Mouse (Mus musculus): Measurements from ENCODE around the gene Armc3. TPM values are rescaled to one million over a fixed set of nuclear protein-coding genes. Genes with fewer than 3 reads are reported as not detected.

Armc3 gene
- polyA plus RNA-seq, 1 experiment from 2014 or later: not detected

DNA sequence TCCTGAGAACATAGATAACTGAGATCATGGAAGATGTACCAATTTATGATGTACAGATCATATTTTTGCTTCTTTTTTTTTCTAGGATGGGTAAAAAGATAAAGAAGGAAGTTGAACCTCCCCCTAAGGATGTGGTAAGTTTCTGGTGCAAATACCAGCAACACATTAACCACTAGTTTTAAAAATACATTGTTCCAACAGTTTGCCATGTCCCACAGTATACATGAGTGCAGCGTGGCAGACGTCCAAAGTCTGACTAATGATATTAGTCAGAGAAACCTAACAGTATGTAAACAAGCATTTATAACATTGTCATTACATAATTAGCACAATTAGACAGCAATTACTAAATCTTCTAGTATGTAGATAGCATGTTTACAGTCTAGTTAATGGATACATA lies 2.6 kb downstream of the Armc3 start:
- Histone ChIP-seq H3K4me2 (ENCODE audit: low read depth, low read length) (no peak overlapping the region), H3K27me3 (replicated peaks; ENCODE audit: control insufficient read depth, insufficient read depth, low read length) (no peaks in the 10 kb centered on the region), H3K36me3 (ENCODE audit: control insufficient read depth, insufficient read depth, low read length) (no peaks in the 10 kb centered on the region), H3K4me1 (ENCODE audit: control insufficient read depth, insufficient read depth, low read length) (peaks cover 7% of the 10 kb centered on the region; the same call in 1 of the 2 replicates), H3K4me3 (ENCODE audit: low read length) (no peak overlapping the region), H3K27ac (ENCODE audit: low read length) (no peak overlapping the region), H3K9ac (ENCODE audit: low read depth, low read length) (no peak overlapping the region), H3K9me3 (ENCODE audit: control insufficient read depth, low read length) (no peaks in the 10 kb centered on the region)
- no peak for ATAC-seq
- 45% methylated on average over 2 of the region's 2 CpGs for WGBS

DNA sequence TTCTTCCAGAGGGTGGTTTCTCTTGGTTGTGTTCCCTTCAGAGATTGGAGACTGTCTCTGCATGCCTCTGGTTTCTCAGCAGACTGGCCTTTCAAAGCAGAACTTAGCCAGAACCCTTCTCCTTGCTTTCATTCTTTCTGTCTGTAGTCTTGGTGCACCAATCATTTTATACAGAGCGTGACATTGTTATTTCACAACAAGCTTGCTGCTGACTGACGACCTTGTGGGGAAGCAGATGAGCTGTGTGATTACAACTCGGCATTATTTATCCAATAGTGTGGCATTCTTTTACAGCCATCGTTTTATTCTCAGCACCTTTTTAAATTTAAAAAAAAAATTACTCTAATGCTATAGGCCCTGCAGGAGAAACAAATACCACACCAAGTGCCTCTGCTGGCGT lies 35.2 kb downstream of the Armc3 start:
- Histone ChIP-seq H3K9me3 (ENCODE audit: control insufficient read depth, low read length) (no peaks in the 10 kb centered on the region), H3K27me3 (replicated peaks; ENCODE audit: control insufficient read depth, insufficient read depth, low read length) (no peaks in the 10 kb centered on the region), H3K4me1 (ENCODE audit: control insufficient read depth, insufficient read depth, low read length) (no peaks in the 10 kb centered on the region), H3K4me2 (ENCODE audit: low read depth, low read length) (no peak overlapping the region), H3K4me3 (ENCODE audit: low read length) (no peak overlapping the region), H3K27ac (ENCODE audit: low read length) (no peak overlapping the region), H3K36me3 (ENCODE audit: control insufficient read depth, insufficient read depth, low read length) (no peaks in the 10 kb centered on the region), H3K9ac (ENCODE audit: low read depth, low read length) (no peak overlapping the region)
- 79% methylated on average over 5 of the region's 5 CpGs for WGBS
- ATAC-seq: no peak

DNA sequence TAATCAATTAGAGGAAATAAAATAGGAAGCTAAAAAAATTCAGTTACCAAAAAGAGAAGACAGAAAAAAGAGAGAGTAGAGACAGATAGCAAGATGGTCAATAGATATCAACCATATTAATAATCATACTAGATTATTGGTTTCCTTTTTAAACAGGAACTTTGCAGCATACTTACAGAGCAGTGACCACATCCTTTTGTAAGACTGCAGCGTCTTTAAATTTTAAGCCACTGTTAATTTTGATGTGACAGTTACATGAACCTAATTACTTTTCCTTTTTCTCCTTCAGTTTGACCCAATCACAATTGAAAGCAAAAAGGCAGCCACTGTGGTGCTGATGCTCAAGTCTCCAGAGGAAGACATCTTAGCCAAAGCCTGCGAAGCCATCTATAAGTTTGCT lies 36.1 kb downstream of the Armc3 start:
- no peaks in the 10 kb centered on the region for H3K9me3 ChIP-seq (ENCODE audit: control insufficient read depth, low read length)
- H3K4me1 ChIP-seq (ENCODE audit: control insufficient read depth, insufficient read depth, low read length): no peaks in the 10 kb centered on the region
- no peak for ATAC-seq
- H3K9ac ChIP-seq (ENCODE audit: low read depth, low read length): no peak overlapping the region
- 94% methylated on average over 2 of the region's 2 CpGs for WGBS
- no peak overlapping the region for H3K27ac ChIP-seq (ENCODE audit: low read length)
- H3K27me3 ChIP-seq (replicated peaks; ENCODE audit: control insufficient read depth, insufficient read depth, low read length): no peaks in the 10 kb centered on the region
- no peak overlapping the region for H3K4me2 ChIP-seq (ENCODE audit: low read depth, low read length)
- no peaks in the 10 kb centered on the region for H3K36me3 ChIP-seq (ENCODE audit: control insufficient read depth, insufficient read depth, low read length)
- H3K4me3 ChIP-seq (ENCODE audit: low read length): no peak overlapping the region

DNA sequence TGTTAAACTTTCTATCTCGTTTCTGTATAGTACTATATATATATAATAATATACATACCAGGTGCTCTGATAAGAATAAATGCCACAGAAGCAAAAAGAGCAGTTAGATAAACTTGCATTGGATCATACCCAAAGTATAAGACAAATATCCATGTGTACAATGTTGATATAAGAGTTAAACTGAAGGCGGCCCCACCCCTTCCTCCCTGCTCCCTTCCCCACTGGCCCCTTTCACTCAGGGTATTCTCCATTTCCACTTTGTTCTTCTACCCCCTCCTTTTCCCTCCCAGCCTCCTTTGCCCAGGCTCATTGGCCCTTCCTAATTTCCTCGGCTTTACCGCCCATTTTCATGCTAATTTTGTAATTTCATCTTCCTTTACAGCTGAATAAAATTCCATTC lies 36.5 kb downstream of the Armc3 start:
- ATAC-seq: no peak
- no peaks in the 10 kb centered on the region for H3K27me3 ChIP-seq (replicated peaks; ENCODE audit: control insufficient read depth, insufficient read depth, low read length)
- H3K36me3 ChIP-seq (ENCODE audit: control insufficient read depth, insufficient read depth, low read length): no peaks in the 10 kb centered on the region
- no peak overlapping the region for H3K4me3 ChIP-seq (ENCODE audit: low read length)
- no peak overlapping the region for H3K27ac ChIP-seq (ENCODE audit: low read length)
- H3K9ac ChIP-seq (ENCODE audit: low read depth, low read length): no peak overlapping the region
- WGBS: 70% methylated on average over 4 of the region's 4 CpGs
- H3K9me3 ChIP-seq (ENCODE audit: control insufficient read depth, low read length): no peaks in the 10 kb centered on the region
- H3K4me2 ChIP-seq (ENCODE audit: low read depth, low read length): no peak overlapping the region
- H3K4me1 ChIP-seq (ENCODE audit: control insufficient read depth, insufficient read depth, low read length): no peaks in the 10 kb centered on the region

DNA sequence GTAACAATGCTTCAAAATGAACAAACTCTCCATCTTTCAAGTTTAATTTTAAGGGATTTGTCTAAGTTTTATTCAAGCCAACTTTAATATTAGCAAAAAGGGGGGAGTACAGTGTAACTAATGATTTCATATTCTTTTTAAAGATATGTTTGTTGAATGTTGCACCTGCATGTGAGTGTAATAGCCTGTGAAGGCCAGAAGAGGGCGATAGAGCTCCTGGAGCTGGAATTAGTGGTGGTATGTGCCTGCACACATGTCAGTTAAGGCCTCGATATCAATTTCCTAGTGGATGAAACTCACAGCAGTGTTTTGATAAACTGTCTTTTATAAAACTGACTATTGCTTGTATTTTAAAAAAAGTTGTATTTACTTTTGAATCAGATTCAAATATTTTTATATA lies 39.7 kb downstream of the Armc3 start:
- Histone ChIP-seq H3K9me3 (ENCODE audit: control insufficient read depth, low read length) (no peaks in the 10 kb centered on the region), H3K36me3 (ENCODE audit: control insufficient read depth, insufficient read depth, low read length) (no peaks in the 10 kb centered on the region), H3K27ac (ENCODE audit: low read length) (no peak overlapping the region), H3K27me3 (replicated peaks; ENCODE audit: control insufficient read depth, insufficient read depth, low read length) (no peaks in the 10 kb centered on the region), H3K4me3 (ENCODE audit: low read length) (no peak overlapping the region), H3K9ac (ENCODE audit: low read depth, low read length) (no peak overlapping the region), H3K4me1 (ENCODE audit: control insufficient read depth, insufficient read depth, low read length) (no peaks in the 10 kb centered on the region), H3K4me2 (ENCODE audit: low read depth, low read length) (no peak overlapping the region)
- WGBS: 64% methylated on average over 2 of the region's 2 CpGs
- ATAC-seq: no peak

DNA sequence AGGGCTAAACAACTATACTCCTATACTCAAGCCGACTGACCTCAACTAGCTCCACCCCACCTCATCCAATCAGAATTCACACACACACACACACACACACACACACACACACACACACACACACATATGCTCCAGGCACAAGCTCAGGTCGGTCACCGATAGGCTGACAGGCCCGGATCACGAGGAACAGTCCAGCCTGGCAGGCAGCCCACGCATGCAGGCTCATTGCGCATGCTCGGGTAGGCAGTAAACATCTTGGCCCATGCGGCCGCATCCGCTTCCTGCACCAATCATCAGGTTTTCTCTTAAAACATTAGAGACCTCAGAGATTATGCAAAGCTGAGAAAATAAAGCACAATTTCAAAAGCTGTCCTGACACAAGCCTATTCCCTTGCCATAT lies 50.5 kb downstream of the Armc3 start:
- no peaks in the 10 kb centered on the region for H3K4me1 ChIP-seq (ENCODE audit: control insufficient read depth, insufficient read depth, low read length)
- H3K27me3 ChIP-seq (replicated peaks; ENCODE audit: control insufficient read depth, insufficient read depth, low read length): no peaks in the 10 kb centered on the region
- no peak for ATAC-seq
- H3K4me3 ChIP-seq (ENCODE audit: low read length): no peak overlapping the region
- H3K27ac ChIP-seq (ENCODE audit: low read length): no peak overlapping the region
- 87% methylated on average over 11 of the region's 11 CpGs for whole genome bisulfite sequencing
- no peak overlapping the region for H3K9ac ChIP-seq (ENCODE audit: low read depth, low read length)
- no peaks in the 10 kb centered on the region for H3K36me3 ChIP-seq (ENCODE audit: control insufficient read depth, insufficient read depth, low read length)
- H3K4me2 ChIP-seq (ENCODE audit: low read depth, low read length): no peak overlapping the region
- H3K9me3 ChIP-seq (ENCODE audit: control insufficient read depth, low read length): no peaks in the 10 kb centered on the region

DNA sequence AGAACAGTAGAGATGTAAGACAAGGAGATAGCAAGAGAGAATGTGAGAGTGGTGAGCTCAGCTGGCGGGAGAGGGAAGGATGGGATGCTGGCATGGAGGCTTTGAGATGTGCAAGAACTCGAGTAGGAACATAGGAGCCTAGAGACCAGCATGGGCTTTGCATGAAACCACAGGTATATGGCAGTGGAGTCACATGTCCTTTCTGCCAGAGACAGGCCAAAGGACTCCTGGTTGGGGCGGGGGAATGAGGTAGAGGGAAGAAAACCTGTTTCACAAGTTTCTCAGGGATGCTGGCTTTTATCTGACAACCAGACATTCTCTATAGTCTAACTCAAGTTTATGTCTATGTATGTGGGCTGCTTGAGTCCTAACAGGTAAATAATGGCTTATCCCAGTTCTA lies 55.9 kb downstream of the Armc3 start:
- ATAC-seq: peak; percentile 71; the same call in 1 of the 2 replicates
- H3K27me3 ChIP-seq (replicated peaks; ENCODE audit: control insufficient read depth, insufficient read depth, low read length): no peaks in the 10 kb centered on the region
- 70% methylated on average over 3 of the region's 3 CpGs for WGBS
- H3K4me2 ChIP-seq (ENCODE audit: low read depth, low read length): no peak overlapping the region
- no peaks in the 10 kb centered on the region for H3K9me3 ChIP-seq (ENCODE audit: control insufficient read depth, low read length)
- no peak overlapping the region for H3K27ac ChIP-seq (ENCODE audit: low read length)
- no peak overlapping the region for H3K9ac ChIP-seq (ENCODE audit: low read depth, low read length)
- no peak overlapping the region for H3K4me3 ChIP-seq (ENCODE audit: low read length)
- no peaks in the 10 kb centered on the region for H3K4me1 ChIP-seq (ENCODE audit: control insufficient read depth, insufficient read depth, low read length)
- H3K36me3 ChIP-seq (ENCODE audit: control insufficient read depth, insufficient read depth, low read length): no peaks in the 10 kb centered on the region

DNA sequence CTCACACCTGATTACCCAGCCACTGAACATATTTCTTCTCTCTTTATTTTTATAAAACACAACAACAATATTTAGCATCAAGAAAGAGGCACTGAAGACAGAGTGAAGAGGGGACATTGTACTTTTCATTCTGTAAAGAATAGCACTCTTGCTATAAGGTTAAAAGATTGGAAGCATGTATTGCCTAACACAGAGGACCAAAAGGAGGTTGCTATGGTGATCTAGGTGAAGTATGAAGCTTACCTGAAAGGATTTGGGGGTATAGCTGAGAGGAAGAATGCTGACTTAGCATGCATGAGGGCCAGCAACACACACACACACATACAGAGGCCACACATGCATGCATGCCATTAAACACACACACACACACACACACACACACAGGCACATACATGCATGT lies 58.2 kb downstream of the Armc3 start:
- H3K4me3 ChIP-seq (ENCODE audit: low read length): no peak overlapping the region
- no peak overlapping the region for H3K27ac ChIP-seq (ENCODE audit: low read length)
- H3K36me3 ChIP-seq (ENCODE audit: control insufficient read depth, insufficient read depth, low read length): no peaks in the 10 kb centered on the region
- H3K9ac ChIP-seq (ENCODE audit: low read depth, low read length): no peak overlapping the region
- no peaks in the 10 kb centered on the region for H3K4me1 ChIP-seq (ENCODE audit: control insufficient read depth, insufficient read depth, low read length)
- no peak for ATAC-seq
- H3K27me3 ChIP-seq (replicated peaks; ENCODE audit: control insufficient read depth, insufficient read depth, low read length): no peaks in the 10 kb centered on the region
- no peaks in the 10 kb centered on the region for H3K9me3 ChIP-seq (ENCODE audit: control insufficient read depth, low read length)
- H3K4me2 ChIP-seq (ENCODE audit: low read depth, low read length): no peak overlapping the region

DNA sequence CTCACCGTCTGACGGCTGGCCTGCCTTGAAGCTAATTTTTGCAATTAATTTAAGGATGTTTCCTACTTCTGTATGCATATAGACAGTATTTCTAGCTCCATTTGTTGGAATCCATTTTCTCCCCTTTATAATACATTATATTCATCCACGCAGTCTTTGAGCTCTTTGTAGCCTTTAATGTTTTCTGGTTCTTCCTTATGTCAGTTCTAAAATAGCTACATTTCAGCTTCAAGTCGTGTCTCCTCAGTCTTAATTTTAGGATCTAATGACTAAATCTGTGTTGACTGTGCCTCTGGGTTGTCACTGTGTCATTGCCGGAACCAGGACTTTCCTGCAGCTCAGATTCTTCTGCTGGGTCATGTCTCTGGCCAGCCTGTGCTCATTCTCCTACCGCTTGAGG lies 61.3 kb downstream of the Armc3 start:
- 82% methylated on average over 6 of the region's 6 CpGs for WGBS
- Histone ChIP-seq H3K9me3 (ENCODE audit: control insufficient read depth, low read length) (no peaks in the 10 kb centered on the region), H3K36me3 (ENCODE audit: control insufficient read depth, insufficient read depth, low read length) (no peaks in the 10 kb centered on the region), H3K4me2 (ENCODE audit: low read depth, low read length) (no peak overlapping the region), H3K4me3 (ENCODE audit: low read length) (no peak overlapping the region), H3K9ac (ENCODE audit: low read depth, low read length) (no peak overlapping the region), H3K27me3 (replicated peaks; ENCODE audit: control insufficient read depth, insufficient read depth, low read length) (no peaks in the 10 kb centered on the region), H3K27ac (ENCODE audit: low read length) (no peak overlapping the region), H3K4me1 (ENCODE audit: control insufficient read depth, insufficient read depth, low read length) (no peaks in the 10 kb centered on the region)
- ATAC-seq: no peak

DNA sequence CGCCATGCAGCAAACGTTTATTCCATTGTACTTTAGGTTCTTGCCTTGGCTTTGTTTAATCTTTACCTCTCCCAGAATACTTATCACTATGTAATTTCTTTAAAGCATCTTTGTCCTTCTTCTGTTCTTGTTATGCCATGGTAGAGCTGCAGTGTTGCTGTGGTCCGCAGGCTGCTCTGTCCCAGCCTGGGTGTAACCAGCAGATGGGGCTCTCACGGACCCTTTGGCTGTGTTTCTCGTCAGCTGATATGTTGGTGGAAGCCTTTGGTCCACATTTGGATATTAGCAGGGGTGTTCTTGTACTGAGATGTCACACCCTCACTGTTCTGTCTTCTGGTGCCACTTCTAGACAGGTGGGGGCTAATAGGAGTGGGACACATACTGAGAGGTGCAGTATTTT lies 64.3 kb downstream of the Armc3 start:
- 58% methylated on average over 5 of the region's 5 CpGs for WGBS
- Histone ChIP-seq H3K36me3 (ENCODE audit: control insufficient read depth, insufficient read depth, low read length) (no peaks in the 10 kb centered on the region), H3K4me3 (ENCODE audit: low read length) (no peak overlapping the region), H3K9me3 (ENCODE audit: control insufficient read depth, low read length) (no peaks in the 10 kb centered on the region), H3K9ac (ENCODE audit: low read depth, low read length) (no peak overlapping the region), H3K27me3 (replicated peaks; ENCODE audit: control insufficient read depth, insufficient read depth, low read length) (no peaks in the 10 kb centered on the region), H3K4me2 (ENCODE audit: low read depth, low read length) (no peak overlapping the region), H3K27ac (ENCODE audit: low read length) (no peak overlapping the region), H3K4me1 (ENCODE audit: control insufficient read depth, insufficient read depth, low read length) (no peaks in the 10 kb centered on the region)
- no peak for ATAC-seq

Measured in intestine, embryonic 16.5 days (tissue).